Mouse (Mus musculus) right cerebral cortex, postnatal 10 days (tissue): ENCODE measurements around the gene Sox5.

Source experiments
- DNase-seq, 2 experiments: peaks; one replicate each; pipeline ENCODE4 v3.0.0; 2021; ENCODE audit warnings: low spot score in 2 of 2

Sox5 gene

GRCm38 (mm10) chr6:143943126-143943525, 838.7 kb downstream of the Sox5 start:
- no peak for DNase-seq

DNA sequence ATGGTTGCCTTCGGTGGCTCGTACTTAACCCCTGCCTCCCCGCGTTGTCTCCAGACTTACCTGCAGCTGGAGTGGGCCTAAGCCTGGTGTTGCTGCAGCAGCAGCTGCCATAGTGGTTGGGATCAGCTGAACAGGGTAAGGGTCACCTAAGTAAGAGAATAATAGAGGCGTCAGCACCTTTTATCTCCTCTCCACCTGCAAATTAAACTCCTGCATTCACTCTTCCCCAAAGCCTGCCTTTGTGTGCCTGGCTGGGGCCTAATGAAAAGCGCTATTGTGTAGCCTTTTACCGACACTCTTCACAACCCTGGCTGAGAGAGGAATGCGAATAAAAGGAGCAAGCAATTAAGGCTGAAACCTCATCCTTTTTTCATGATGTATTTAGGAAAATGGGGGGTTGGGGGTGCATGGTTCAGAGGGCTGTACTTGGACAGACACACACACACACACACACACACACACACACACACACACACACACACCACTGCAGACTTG, 840.4 kb downstream of the Sox5 start:
- no peak for DNase-seq

DNA sequence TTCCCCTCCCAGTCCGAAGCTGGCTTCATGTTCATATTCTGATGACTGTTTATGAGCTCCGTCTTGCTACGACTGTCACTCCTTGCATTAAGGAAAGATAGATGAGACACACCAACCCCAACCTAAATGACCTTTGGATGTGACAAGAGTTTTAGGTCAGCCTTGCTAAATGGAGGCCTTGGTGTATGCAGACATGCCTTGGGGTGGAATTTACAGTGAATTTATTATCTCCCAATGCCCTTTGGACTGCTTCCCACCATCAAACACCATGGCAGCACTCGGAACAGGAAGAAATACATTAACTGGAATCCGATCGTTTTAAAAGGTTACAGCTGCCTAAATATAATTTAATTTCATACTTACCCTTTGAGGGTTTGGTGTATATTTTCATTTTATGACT, 858.6 kb downstream of the Sox5 start:
- no peak for DNase-seq

DNA sequence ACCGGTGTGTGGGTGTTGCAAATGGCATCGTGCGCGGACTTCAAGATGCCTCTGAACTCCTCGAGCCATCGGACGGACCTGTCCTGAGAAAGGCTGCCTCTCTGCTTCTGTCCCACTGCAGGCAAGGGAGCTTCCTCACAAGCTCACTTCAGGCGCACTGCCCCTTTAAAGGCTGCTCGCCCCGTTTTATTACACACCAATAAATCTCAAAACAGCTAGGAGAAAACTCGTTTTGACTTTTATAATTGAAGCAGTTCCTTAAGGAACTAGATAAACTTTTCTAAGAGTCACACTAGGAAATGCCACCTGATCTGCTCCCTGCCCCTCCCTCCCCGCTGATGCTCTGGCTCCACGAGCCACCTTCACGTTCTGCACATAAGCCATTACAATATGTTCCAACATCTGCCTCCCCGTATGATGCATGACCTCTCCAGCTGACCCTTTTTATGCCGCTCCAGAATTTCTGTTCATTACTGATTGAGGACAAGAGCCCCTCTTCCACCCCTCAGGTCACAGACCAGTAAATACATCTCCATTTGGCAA, 863.3 kb downstream of the Sox5 start:
- DNase-seq, result no peak

- no peak for DNase-seq
Observed at GRCm38 (mm10) chr6:143916152-143916735, 865.5 kb downstream of the Sox5 start.

GRCm38 (mm10) chr6:143915686-143916085, 866.1 kb downstream of the Sox5 start:
- no peak for DNase-seq

- no peak for DNase-seq
Observed at GRCm38 (mm10) chr6:143912316-143912715, 869.5 kb downstream of the Sox5 start.

DNA sequence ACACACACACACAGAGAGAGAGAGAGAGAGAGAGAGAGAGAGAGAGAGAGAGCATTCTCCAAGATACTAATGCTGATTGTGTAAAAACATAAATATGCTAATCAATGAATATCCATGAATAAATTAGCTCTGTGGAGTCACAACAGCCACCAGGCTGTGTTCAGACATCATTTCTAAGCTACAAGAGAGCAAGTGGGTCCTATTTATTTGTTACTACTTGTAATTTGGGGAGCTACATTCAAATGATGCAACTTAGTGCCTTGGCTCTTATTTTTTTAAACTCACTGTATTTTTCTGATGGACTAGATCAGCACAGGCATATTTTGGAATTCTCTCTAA, 877.1 kb downstream of the Sox5 start:
- DNase-seq, result no peak

DNA sequence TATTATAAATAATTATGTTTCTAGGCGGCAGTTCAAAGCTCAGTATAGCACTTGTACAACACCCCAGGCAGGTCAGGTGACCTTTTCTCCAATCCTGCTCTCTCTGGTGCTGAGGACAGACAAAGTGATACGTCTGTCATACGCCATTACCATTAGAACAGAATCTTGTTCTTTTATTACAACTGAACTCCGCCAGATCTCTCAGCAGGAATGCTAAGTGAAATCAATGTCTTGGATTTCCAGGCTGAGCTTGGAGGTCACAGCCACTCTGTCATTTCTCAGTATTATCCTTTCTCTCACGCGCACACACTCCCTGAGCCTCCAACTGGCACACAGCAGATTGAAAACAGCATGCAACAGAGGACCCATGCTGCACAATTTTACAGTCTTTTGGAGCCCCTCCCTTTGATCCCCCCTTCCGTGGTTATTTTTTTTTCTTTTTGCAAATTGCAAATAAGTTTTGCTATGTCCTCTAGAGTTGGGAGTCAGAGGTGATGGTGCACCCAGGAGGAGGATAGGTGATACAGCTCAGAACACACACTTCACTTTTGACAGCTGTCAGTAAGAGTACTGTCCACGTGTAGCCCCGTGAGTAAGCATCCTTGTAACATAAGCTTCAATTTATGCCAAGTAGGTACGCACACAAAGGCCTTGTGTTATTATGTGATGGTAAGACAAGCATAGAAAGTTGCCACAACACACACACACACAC, 877.6 kb downstream of the Sox5 start:
- DNase-seq, result no peak

- DNase-seq, result no peak
Observed at GRCm38 (mm10) chr6:143900871-143901270, 880.9 kb downstream of the Sox5 start.

- DNase-seq, result no peak
Observed at GRCm38 (mm10) chr6:143895092-143895491, 886.7 kb downstream of the Sox5 start.

DNA sequence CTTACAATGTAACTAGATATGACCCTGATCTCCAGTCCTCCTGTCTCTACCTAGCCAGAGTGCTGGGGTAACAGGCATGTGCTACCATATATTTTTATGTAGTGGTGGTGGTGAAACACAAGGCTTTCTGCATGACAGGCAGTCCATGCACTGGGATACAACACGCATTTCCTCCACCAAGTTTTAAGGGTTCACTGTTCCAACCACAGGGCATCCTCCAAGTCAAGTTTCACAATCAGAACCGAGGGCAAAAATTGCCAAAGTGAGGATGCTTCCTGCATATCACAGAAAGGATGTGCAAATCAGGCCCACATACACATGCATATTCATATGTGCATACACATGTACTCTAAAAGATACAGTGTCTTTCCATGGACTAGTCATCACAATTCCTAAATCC, 888.9 kb downstream of the Sox5 start:
- DNase-seq, result no peak

GRCm38 (mm10) chr6:143888556-143888955, 893.2 kb downstream of the Sox5 start:
- DNase-seq, result no peak

- no peak for DNase-seq
Observed at GRCm38 (mm10) chr6:143878525-143878924, 903.3 kb downstream of the Sox5 start.

DNA sequence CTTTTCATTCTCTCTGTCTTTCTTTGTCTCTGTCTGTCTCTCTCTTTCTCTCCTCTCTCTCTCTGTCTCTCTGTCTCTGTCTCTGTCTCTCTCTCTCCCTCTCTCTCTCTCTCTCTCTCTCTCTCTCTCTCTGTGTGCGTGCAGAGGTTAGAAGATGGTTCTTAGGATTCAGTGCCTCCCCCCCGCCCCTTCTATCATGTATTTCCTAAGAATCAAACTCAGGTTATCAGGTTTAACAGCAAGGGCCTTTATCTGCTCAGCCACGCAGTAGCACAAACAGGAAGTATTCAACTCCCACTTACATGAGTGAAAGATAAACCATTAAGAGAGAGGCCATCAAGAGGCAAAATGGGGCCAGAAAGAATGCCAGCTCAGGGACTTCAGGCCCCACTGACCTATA, 913.0 kb downstream of the Sox5 start:
- DNase-seq, result no peak

DNA sequence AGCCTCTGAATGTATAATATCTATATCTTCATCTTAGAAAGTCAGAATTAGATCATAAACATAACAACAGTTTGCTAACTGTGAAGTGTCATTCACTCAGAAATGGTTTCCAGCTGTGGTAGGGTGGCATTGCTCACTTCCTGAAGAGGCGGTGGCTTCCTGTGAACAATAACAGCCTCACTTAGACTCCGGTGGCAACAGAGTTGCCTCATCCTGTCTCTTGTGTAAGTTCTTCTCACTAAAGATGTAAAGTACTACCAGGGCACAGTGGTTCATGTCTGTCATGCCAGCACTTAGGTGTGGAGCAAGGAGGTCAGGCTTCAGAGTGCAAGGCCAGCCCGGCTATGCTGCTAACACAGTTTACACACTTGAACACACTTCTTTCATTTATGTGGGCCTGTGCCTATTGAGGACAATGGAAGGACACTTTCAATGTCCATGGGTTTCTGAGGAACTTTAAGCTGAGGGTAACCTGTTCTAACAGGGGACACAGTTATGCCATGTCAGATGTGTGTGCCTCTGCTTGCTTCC, 913.6 kb downstream of the Sox5 start:
- DNase-seq, result no peak

DNA sequence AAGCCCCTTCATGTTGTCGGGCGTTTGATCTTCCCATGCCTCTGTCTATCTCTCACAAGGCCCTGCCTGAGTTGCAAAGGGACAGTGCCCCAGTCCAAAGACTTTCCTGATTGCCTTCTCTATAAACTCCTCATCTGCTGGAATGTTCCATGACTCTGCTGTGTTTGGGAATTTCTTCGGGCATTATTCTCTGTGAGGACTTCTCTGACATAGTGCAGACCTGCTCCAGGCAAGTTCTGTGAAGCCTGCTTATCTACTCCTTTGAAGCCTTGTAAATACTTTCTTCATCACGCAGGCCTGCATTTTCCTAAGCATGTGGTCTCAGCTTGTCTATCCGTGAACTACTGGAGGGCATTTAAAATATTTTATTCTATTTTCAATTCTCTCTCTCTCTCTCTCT, 914.7 kb downstream of the Sox5 start:
- DNase-seq, result no peak

- DNase-seq, result no peak
Observed at GRCm38 (mm10) chr6:143866566-143866965, 915.2 kb downstream of the Sox5 start.

- DNase-seq, result no peak
Observed at GRCm38 (mm10) chr6:143862611-143863110, 919.1 kb downstream of the Sox5 start.

GRCm38 (mm10) chr6:143860036-143860435, 921.7 kb downstream of the Sox5 start:
- no peak for DNase-seq

DNA sequence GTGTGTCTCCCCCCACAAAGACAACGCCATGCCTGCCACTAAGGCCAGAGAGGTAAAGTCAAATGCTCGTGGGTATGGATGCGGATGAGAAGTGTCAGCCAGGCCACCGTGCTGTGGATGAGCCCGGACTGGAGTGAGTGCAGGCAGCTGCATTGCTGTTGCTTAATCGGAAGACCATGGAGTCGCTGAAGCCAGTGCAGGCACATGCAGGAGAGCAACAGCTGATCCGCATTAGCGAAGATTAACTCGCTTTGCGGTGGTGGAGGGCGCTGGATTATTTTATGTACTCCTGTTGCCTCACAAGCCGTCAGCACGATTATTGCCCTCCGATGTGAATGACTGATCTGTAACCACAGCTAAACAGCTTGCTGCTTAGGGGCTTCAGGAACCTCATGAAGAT, 922.2 kb downstream of the Sox5 start:
- DNase-seq, result no peak

DNA sequence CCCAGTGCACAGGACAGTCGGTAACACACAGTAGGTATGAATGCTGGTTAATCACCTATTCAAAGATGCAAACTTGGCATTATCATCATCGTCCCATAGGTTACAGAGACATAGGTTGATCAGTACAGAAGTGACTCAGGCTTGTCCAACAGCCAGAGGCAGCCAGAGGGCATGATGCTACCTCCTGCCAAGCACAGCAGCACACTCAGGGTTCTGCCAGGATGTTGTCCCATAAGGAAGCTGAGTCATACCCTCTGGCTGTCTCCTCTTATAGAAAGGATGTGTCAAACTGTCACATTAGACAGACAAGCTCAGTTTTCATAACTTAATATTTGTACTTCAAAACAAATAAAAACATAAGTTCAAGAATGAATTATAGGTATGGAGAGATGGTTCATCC, 923.2 kb downstream of the Sox5 start:
- no peak for DNase-seq

GRCm38 (mm10) chr6:143857376-143857775, 924.4 kb downstream of the Sox5 start:
- no peak for DNase-seq
